Mouse (Mus musculus) T-helper 2 cell (primary cell): Measurements from ENCODE around the gene Tex14.

ENCODE experiments used
- in situ Hi-C: fragments of 300-600 bp; cut with MboI, MseI; formaldehyde crosslinking; loops from one replicate; pipeline ENCODE4 v1.15.1; 2025; ENCODE audit warnings: high pct_unique_total_duplicates

Tex14 gene

GRCm38 (mm10) chr11:87566501-87566900 is 161.6 kb downstream of the Tex14 start, which contains the start of gene Gm11492:
Gene Gm11492 (plus strand): TSS chr11:87566653.
- in situ Hi-C loops: no loop called here

- in situ Hi-C loops: no loop called here
Observed at GRCm38 (mm10) chr11:87568255-87568953, 163.5 kb downstream of the Tex14 start, which contains the start of gene Sept4. Gene Sept4 (plus strand): TSS chr11:87568903.

GRCm38 (mm10) chr11:87570743-87571142 is 165.9 kb downstream of the Tex14 start:
- in situ Hi-C loops: no loop called here

GRCm38 (mm10) chr11:87571361-87571950 is 166.6 kb downstream of the Tex14 start:
- in situ Hi-C loops: no loop called here

- in situ Hi-C loops: no loop called here
Observed at GRCm38 (mm10) chr11:87573751-87574150, 168.9 kb downstream of the Tex14 start.

GRCm38 (mm10) chr11:87574520-87575180 is 169.8 kb downstream of the Tex14 start:
- in situ Hi-C loops: no loop called here

- in situ Hi-C loops: no loop called here
Observed at GRCm38 (mm10) chr11:87577601-87578248, 172.9 kb downstream of the Tex14 start.

- in situ Hi-C loops: no loop called here
Observed at GRCm38 (mm10) chr11:87578249-87578962, 173.5 kb downstream of the Tex14 start.

GRCm38 (mm10) chr11:87578963-87579601 is 174.2 kb downstream of the Tex14 start:
- in situ Hi-C loops: no loop called here

GRCm38 (mm10) chr11:87579713-87580112 is 174.8 kb downstream of the Tex14 start:
- in situ Hi-C loops: no loop called here

GRCm38 (mm10) chr11:87580543-87581085 is 175.7 kb downstream of the Tex14 start:
- in situ Hi-C loops: no loop called here

GRCm38 (mm10) chr11:87581161-87581865 is 176.4 kb downstream of the Tex14 start:
- in situ Hi-C loops: no loop called here

- in situ Hi-C loops: no loop called here
Observed at GRCm38 (mm10) chr11:87581933-87582710, 177.3 kb downstream of the Tex14 start.

GRCm38 (mm10) chr11:87583291-87584034 is 178.6 kb downstream of the Tex14 start:
- in situ Hi-C loops: no loop called here

GRCm38 (mm10) chr11:87584711-87585505 is 180.0 kb downstream of the Tex14 start:
- in situ Hi-C loops: no loop called here

GRCm38 (mm10) chr11:87587211-87587874 is 182.5 kb downstream of the Tex14 start:
- in situ Hi-C loops: no loop called here

GRCm38 (mm10) chr11:87589605-87590004 is 184.7 kb downstream of the Tex14 start:
- in situ Hi-C loops: no loop called here
